Mouse (Mus musculus): Measurements from ENCODE around the gene Dhx30.

Gene Dhx30

DNA sequence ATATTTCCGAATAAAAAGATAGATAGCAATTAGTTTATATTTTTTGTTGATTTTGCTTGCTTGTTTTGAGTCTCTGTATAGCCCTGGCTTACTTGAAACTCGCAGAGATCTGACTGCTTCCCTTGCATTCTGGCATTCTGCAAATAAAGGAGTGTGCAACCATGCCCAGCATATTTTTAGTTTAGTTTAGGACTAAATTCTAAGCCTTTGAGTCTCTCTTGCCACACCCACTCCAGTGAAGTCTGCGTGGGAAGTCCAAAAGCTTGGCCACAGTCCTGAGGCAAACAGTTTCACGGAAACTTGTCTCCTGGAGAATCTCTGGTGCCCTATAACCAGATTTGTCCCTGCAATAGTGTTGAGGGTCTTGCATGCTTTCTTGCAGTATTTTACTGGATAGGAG lies 73.3 kb downstream of the Dhx30 start:
- peak; percentile 34 for DNase-seq

- DNase-seq: no peak
Observed at GRCm38 (mm10) chr9:110038485-110038884, 79.1 kb downstream of the Dhx30 start.

GRCm38 (mm10) chr9:110037895-110038294 lies 79.7 kb downstream of the Dhx30 start:
- DNase-seq: peak; percentile 90

GRCm38 (mm10) chr9:110035091-110035490 lies 82.5 kb downstream of the Dhx30 start:
- DNase-seq: no peak

Measured in heart, adult 11 months (tissue).